Mouse (Mus musculus): ENCODE data around the gene Phlda3.

- TF ChIP-seq POLR2A (IDR thresholded peaks at IDR 0.05; ENCODE audit: control insufficient read depth, extremely low read depth, insufficient read depth, low read length, poor library complexity) (no peak), CTCF (IDR thresholded peaks at IDR 0.05; ENCODE audit: borderline replicate concordance, control insufficient read depth, extremely low read depth, insufficient read depth, low read length, poor library complexity) (no peak)
Measured at GRCm38 (mm10) chr1:135792143-135792939, 26.4 kb downstream of the Phlda3 start.
